Mouse (Mus musculus) ES-E14 (cell line): ENCODE measurements around the gene Pask. TPM values are rescaled to one million over a fixed set of nuclear protein-coding genes. Genes with fewer than 3 reads are reported as not detected.

Source experiments
- DNase-seq: peaks from one replicate; pipeline ENCODE4 v3.0.0-alpha.2; 2013; ENCODE audit warnings: low read depth, low spot score
- H3K27ac ChIP-seq: 2 replicates; pipeline ENCODE4 v1.5.1; 2012; ENCODE audit warnings: low read depth, mild to moderate bottlenecking, low read length, moderate library complexity, mixed read lengths; ENCODE audit not compliant: poor library complexity, insufficient read depth, severe bottlenecking
- H3K36me3 ChIP-seq: 2 replicates; pipeline ENCODE4 v1.6.1; 2012; ENCODE audit warnings: mild to moderate bottlenecking, low read length, moderate library complexity, mixed read lengths; ENCODE audit not compliant: control insufficient read depth, poor library complexity, insufficient read depth, severe bottlenecking
- H3K4me1 ChIP-seq, 2 experiments: fragments of 150-350 bp in 1 of 2; sonication (generic) in 1 of 2; 2 replicates each; pipeline ENCODE4 v1.6.1; 2012; ENCODE audit warnings: low read length in 2 of 2, mild to moderate bottlenecking in 1 of 2, mixed read lengths in 1 of 2; ENCODE audit not compliant: control insufficient read depth in 2 of 2, insufficient read depth in 2 of 2, poor library complexity in 1 of 2
- H3K4me3 ChIP-seq, 2 experiments: fragments of 150-350 bp in 1 of 2; sonication (generic) in 1 of 2; 2 replicates each; pipeline ENCODE4 v1.5.1; 2012; ENCODE audit warnings: low read length in 2 of 2, low read depth in 1 of 2, mild to moderate bottlenecking in 1 of 2, mixed read lengths in 1 of 2; ENCODE audit not compliant: insufficient read depth in 1 of 2, poor library complexity in 1 of 2, severe bottlenecking in 1 of 2
- H3K9ac ChIP-seq: 2 replicates; pipeline ENCODE4 v1.6.1; 2012; ENCODE audit warnings: low read depth, mild to moderate bottlenecking, low read length, mixed read lengths; ENCODE audit not compliant: poor library complexity, insufficient read depth, severe bottlenecking
- H3K9me3 ChIP-seq: fragments of 150-350 bp; sonication (generic); 2 replicates; pipeline ENCODE4 v1.6.1; 2012; ENCODE audit warnings: low read depth, mild to moderate bottlenecking, low read length; ENCODE audit not compliant: control insufficient read depth, insufficient read depth
- CHD2 ChIP-seq: IDR thresholded peaks from 2 replicates; pipeline ENCODE4 v1.6.1; 2014; ENCODE audit warnings: mild to moderate bottlenecking, low read depth, low read length, inconsistent platforms
- HCFC1 ChIP-seq: IDR thresholded peaks from 2 replicates; pipeline ENCODE4 v1.6.1; 2012; ENCODE audit warnings: low read length, inconsistent platforms, borderline replicate concordance; ENCODE audit not compliant: insufficient read depth
- MAFK ChIP-seq: IDR thresholded peaks from 2 replicates; pipeline ENCODE4 v1.6.1; 2014; ENCODE audit warnings: mild to moderate bottlenecking, low read depth, low read length, inconsistent platforms; ENCODE audit not compliant: insufficient read depth
- ZC3H11A ChIP-seq: IDR thresholded peaks from 2 replicates; pipeline ENCODE4 v1.6.1; 2012; ENCODE audit warnings: low read depth, mild to moderate bottlenecking, inconsistent platforms, low read length, borderline replicate concordance
- ZNF384 ChIP-seq: IDR thresholded peaks from 2 replicates; pipeline ENCODE4 v1.6.1; 2012; ENCODE audit warnings: low read depth, low read length, inconsistent platforms
- in situ Hi-C, 2 experiments: fragments of 600-800 bp; cut with MboI; formaldehyde crosslinking; loops; one replicate each; pipeline ENCODE4 v1.15.1; 2025; ENCODE audit warnings: low sequenced_read_pairs in 2 of 2, inconsistent platforms in 1 of 2; ENCODE audit not compliant: unreplicated experiment in 2 of 2
- total RNA-seq: library from RNA; depleted of rRNA; stranded (reverse); fragments of 300-350 nt; gene quantifications from 2 replicates; pipeline ENCODE4 v1.2.3, GENCODE M21; 2012

The Pask gene
- total RNA-seq, 1 experiment: 34.4 TPM

GRCm38 (mm10) chr1:93272409-93272821 lies 70.9 kb downstream of the Pask start:
- Histone ChIP-seq H3K9ac (no peak overlapping the region), H3K4me1 (peaks cover 0 to 15% of the 10 kb centered on the region in 2 experiments; a peak in 1 of 4 replicates), H3K4me3 (no peak overlapping the region), H3K9me3 (no peaks in the 10 kb centered on the region), H3K27ac (no peak overlapping the region), H3K36me3 (peaks cover 18% of the 10 kb centered on the region)
- in situ Hi-C loops: no loop called here
- TF ChIP-seq ZNF384 (no peak), CHD2 (no peak), ZC3H11A (no peak), MAFK (no peak), HCFC1 (no peak)
- DNase-seq: peak; percentile 39

- H3K36me3 ChIP-seq: peaks cover 15% of the 10 kb centered on the region
- no peak for TF ChIP-seq MAFK
- no peak for TF ChIP-seq ZC3H11A
- TF ChIP-seq ZNF384: no peak
- TF ChIP-seq CHD2: no peak
- no peak for TF ChIP-seq HCFC1
- in situ Hi-C loops: no loop called here
- H3K4me1 ChIP-seq: peaks cover 0 to 15% of the 10 kb centered on the region in 2 experiments; a peak in 1 of 4 replicates
- no peaks in the 10 kb centered on the region for H3K9me3 ChIP-seq
- no peak overlapping the region for H3K27ac ChIP-seq
- DNase-seq: no peak
- no peak overlapping the region for H3K9ac ChIP-seq
- no peak overlapping the region for H3K4me3 ChIP-seq
Measured at GRCm38 (mm10) chr1:93271751-93272150, 71.5 kb downstream of the Pask start.

GRCm38 (mm10) chr1:93270516-93271240 lies 72.6 kb downstream of the Pask start:
- in situ Hi-C loops: no loop called here
- Histone ChIP-seq H3K4me3 (no peak overlapping the region), H3K4me1 (peaks cover 0 to 7% of the 10 kb centered on the region in 2 experiments; a peak in 1 of 4 replicates), H3K9me3 (no peaks in the 10 kb centered on the region), H3K36me3 (peaks cover 9% of the 10 kb centered on the region), H3K27ac (no peak overlapping the region), H3K9ac (no peak overlapping the region)
- no peak for TF ChIP-seq ZNF384
- DNase-seq: no peak

GRCm38 (mm10) chr1:93268246-93268645 lies 75.0 kb downstream of the Pask start:
- DNase-seq: no peak
- no peak for TF ChIP-seq CHD2
- no peak for TF ChIP-seq ZC3H11A
- no peak for TF ChIP-seq HCFC1
- no peak for TF ChIP-seq ZNF384
- no peak for TF ChIP-seq MAFK
- H3K27ac ChIP-seq: no peak overlapping the region
- H3K36me3 ChIP-seq: peaks cover 2% of the 10 kb centered on the region
- H3K4me3 ChIP-seq: no peak overlapping the region
- no peak overlapping the region for H3K9ac ChIP-seq
- no peaks in the 10 kb centered on the region for H3K9me3 ChIP-seq
- peaks cover 0 to 3% of the 10 kb centered on the region in 2 experiments; a peak in 1 of 4 replicates for H3K4me1 ChIP-seq
- in situ Hi-C loops: no loop called here

- peaks cover 2% of the 10 kb centered on the region for H3K36me3 ChIP-seq
- no peak for TF ChIP-seq HCFC1
- no peak for TF ChIP-seq ZC3H11A
- no peak for TF ChIP-seq MAFK
- TF ChIP-seq ZNF384: no peak
- no peak for TF ChIP-seq CHD2
- no peak for DNase-seq
- no peak overlapping the region for H3K27ac ChIP-seq
- peaks cover 0 to under 1% of the 10 kb centered on the region in 2 experiments; a peak in 1 of 4 replicates for H3K4me1 ChIP-seq
- no peaks in the 10 kb centered on the region for H3K9me3 ChIP-seq
- H3K4me3 ChIP-seq: no peak overlapping the region
- no peak overlapping the region for H3K9ac ChIP-seq
- in situ Hi-C loops: no loop called here
Measured at GRCm38 (mm10) chr1:93267207-93267606, 76.1 kb downstream of the Pask start.
